Mouse (Mus musculus) A20 (cell line): ENCODE results near the gene Ly86.

ENCODE experiments used
- DNase-seq: peaks from one replicate; pipeline ENCODE4 v3.0.0-alpha.2; 2011; ENCODE audit warnings: low read depth, low spot score

The Ly86 gene

DNA sequence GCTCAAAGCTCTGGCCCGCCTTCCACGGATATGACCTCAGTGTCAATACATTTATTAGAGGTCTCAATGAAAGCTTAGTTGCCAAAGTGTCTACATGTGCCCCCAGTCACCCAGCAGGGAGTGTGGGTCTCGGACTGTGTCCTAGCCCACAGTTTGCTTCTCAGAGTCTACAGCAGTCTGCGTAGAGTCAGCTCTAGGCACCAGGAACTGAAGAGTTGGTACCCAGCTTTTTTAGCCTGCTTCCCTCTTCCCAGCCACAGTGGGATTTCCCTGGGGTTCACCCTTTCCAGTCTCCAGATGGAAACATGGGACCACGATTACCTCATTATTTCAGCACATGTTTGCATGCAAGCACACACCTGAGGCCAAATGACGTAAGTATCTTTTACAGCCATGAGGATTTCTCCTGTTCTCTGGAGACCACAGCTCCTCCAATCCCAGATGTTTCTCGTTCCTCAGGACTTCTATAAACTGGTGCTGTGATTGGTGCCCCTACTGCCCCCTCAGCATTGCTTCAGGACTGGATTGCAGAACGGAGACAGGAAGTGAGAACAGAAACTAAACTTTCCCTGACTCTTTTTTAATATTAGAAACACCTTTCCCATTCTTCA is 84.8 kb downstream of the Ly86 start:
- DNase-seq: no peak

GRCm38 (mm10) chr13:37431707-37432106 is 86.7 kb downstream of the Ly86 start:
- DNase-seq: no peak

DNA sequence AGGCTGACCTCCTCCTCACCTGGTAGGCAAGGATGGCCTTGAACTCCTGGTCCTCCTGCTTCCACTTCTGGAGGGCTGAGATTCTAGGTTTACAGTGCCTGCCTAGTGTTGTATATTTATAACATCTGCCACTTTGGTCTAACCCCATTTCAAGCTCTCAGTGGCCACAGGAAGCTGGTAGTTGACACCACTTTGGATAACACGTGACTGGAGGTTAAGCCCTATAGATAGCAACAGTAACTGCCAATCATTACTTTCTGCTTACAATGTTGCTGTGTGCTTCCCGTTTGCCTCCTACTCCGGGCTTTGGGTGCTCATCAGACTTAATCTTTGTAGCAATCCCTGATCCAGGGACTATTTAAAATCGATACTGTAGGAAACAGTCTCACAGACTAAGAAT is 87.6 kb downstream of the Ly86 start:
- peak; percentile 13 for DNase-seq

DNA sequence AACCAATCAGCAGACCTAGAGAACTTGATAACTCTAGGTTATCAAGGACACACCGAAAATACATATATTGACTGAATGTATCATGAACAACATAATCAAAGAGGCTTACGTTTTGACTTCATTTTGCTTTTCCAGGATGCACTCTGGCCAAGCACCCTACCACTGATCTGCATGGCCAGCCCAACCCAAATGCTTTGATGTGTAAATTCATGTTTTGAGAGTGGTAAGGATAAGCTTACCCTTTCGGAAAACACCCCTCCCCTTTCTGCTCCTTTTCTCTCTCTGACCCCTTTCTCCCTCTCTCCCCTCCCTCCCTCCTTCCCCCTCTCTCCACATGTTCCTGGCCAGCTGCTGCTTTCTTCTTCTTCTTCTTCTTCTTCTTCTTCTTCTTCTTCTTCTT is 88.1 kb downstream of the Ly86 start:
- DNase-seq: no peak

- DNase-seq: no peak
These were observed 88.7 kb downstream of the Ly86 start for GRCm38 (mm10) chr13:37433730-37434129.

- peak; percentile 83 for DNase-seq
These were observed 89.2 kb downstream of the Ly86 start for GRCm38 (mm10) chr13:37434137-37434772.

DNA sequence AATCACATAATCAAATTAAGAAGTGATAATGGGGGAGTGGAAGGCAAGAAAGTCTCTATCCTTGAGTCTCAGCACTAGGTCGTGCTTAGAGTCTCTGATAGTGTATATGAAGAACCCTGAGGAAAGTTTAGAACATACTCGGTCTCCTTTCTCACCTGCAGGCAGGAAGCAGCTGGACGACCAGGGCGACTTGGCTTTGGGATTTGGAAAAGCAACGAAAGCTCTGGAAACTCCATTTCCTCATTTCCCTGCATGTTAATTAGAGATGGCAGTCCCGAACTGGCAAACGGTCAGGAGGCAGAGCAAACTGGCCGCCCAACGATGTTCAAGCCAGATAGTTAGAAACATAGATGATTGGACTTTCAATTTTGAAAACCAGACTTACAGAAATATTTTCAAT is 89.8 kb downstream of the Ly86 start:
- DNase-seq: no peak

GRCm38 (mm10) chr13:37436267-37437013 is 91.4 kb downstream of the Ly86 start:
- DNase-seq: no peak

DNA sequence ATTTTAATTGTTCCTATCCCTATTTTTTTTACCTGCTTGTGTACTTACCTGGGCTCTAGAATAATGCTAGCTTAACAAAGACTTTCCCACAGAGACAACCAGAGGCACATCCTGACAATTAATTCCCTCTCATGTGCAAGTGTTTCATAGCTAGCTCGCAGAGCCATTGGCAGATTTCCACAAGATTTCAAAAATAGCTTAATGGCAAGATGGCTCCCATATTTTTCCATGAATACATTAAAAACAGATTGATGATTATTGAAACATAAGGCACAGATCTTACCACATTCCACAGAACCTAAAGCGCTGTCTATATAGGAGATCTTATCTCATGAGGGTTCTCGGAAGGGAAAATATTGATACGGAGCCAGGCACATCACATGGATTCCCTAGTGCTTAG is 93.8 kb downstream of the Ly86 start:
- DNase-seq: no peak

DNA sequence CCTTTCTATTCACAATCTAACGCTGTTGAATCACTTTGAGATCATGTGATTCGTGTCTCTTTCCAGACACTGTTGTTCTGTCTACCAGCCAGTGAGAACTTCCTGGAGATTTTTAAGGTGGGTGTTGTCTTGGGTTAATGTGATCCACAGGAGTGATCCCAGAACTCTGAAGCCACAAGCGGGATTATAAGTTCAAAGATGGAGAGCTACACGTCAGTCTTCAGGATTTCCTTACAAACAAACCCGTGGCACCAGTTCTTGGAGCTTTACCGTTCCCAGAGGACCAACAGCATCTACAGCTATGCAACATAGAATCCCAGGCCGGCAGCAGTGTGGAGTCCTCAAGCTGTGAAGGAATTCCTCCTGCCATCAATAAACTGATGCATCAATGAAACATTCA is 94.5 kb downstream of the Ly86 start:
- DNase-seq: no peak

- no peak for DNase-seq
These were observed 94.9 kb downstream of the Ly86 start for GRCm38 (mm10) chr13:37439941-37440340.

DNA sequence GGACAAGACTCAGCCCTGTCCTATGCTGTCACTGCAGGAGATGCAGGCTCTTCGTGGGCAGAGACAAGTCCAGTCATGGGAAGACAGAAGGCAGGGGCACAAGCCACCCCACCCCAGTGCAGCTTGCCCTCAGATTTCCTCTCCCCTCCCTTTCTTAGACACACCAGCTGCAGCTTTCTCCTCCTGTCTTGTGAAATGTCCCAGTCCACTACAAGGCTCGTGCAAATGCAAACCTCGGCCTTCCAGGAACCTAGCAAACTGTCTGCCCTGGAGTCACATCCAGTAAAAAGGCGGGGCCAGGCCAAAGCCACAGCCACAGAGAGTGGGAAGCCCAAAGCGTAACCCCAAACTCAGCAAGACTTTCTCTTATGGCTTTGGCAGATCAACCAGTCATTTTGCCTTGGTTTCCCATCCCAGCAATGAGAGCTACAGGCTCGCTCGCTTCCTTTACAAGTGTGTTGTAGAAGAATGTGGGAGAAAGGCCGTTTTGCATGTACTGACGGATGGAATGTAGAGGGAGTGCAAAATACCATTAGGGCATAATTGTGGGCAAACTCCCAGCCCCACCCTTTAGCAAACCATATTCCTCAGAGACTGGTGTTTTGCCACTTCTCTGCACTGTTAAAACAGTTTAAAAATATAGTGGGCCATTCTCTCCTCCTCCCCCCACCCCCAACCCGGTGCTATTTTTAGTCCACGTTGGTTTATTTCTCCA is 95.7 kb downstream of the Ly86 start:
- DNase-seq: no peak

- no peak for DNase-seq
These were observed 97.0 kb downstream of the Ly86 start for GRCm38 (mm10) chr13:37442058-37442457.

DNA sequence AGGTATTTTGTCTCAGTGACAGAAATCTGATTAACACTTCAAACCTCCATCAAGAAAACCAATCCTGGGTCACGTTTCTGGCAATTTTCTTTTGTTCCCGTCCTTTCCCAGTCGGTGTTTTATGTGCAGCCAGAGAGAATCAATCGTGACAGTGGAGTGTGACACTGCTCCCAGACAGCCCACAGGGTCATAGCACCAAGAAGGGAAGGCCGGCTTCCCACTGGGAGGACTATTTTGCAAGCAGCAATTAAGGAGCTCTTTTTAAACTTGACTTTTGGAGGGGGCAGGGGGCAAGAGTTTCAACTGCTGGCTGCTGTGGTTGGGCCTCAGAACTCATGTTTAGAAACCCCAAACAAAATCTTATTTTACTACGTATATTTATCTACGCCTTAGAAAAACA is 97.5 kb downstream of the Ly86 start:
- no peak for DNase-seq

- no peak for DNase-seq
These were observed 101.8 kb downstream of the Ly86 start for GRCm38 (mm10) chr13:37446699-37447258.

DNA sequence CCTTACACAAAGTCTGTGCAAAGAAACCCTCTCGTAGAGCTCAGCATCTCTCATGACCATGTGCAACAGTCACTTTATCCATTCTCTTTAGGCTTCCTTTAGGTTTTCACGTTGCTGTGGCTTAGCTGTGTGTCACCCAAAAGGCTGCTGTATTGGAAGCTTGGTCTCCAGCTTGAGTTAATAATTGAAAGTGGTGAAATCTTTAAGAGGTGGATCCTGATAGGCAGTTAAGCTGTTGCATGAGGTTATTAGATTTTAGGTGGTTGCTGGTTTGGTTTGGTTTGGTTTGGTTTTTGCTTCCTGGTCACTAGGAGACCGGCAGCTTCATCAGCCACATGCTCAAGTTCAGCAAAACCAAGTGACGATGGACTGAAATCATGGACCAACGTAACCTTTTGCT is 106.0 kb downstream of the Ly86 start:
- DNase-seq: no peak

GRCm38 (mm10) chr13:37451471-37451870 is 106.5 kb downstream of the Ly86 start:
- peak; percentile 70 for DNase-seq

DNA sequence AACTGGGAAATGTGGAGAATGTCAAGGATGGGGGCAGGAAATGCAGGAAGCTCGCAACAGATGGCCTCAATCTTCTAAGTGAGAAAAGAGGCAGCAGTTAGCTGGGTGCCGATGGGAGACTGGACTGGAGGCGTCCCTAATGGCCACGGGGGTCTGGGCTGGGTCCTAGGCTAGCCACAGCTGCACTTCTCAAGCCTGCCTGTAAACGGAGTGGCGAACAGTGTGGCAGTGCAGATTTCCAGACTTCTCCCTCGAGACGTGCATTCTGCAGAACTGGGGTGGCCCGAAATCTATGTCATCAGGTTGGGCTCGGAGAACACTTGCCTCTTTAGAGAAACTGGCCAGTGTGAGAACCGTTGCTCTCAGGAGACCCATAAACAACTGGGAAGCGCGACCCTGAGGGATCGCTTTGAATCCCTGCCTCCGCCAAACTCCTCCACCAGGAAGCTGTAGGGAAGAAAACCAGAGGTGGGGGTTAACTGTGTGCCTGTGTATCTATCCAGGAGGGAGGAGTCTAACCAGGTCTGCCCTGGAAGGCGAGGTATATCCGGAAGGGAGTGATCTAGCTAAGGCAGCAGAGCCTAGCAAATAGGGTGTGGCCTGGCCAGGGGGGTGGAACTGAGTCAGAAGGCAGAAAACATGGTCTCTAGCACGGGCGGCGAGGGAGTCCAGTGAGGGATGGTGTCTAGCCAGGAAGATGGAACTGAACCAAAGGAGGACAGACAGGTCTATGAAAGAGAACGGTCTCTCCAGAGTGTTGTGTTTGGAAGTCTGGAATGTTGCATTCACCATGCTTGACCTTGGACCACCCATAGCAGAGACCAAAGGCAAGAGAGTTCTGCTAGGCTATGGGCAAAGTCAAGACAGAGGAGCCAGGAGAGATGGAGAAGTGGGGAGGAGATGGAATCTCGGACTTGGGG is 107.3 kb downstream of the Ly86 start:
- DNase-seq: no peak

GRCm38 (mm10) chr13:37453203-37453602 is 108.2 kb downstream of the Ly86 start:
- peak; percentile 75 for DNase-seq

DNA sequence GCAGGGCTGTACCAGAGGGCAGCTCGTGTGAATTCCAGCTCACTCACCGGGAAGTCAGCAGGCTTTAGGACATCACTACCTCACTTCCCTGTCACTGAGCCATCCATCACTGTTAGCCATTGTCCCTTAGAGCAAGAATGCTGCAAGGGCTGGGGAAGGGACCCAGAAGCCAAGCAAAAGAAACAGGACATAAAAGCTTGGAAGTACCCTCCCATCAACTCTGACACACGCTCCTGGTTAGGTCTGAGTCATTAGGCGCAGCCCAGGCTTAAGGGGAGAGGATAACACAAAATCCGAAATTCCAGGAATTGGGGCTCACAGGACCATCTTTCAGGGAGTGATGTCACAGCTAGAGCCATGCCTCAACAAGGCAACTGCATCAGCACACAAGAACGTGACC is 109.3 kb downstream of the Ly86 start:
- no peak for DNase-seq

GRCm38 (mm10) chr13:37455561-37455960 is 110.6 kb downstream of the Ly86 start:
- no peak for DNase-seq
